Mouse (Mus musculus): ENCODE data around the gene Umad1. TPM values are rescaled to one million over a fixed set of nuclear protein-coding genes. Genes with fewer than 3 reads are reported as not detected.

Gene Umad1
- polyA plus RNA-seq, 1 experiment from 2014 or later, result 15.0 TPM

GRCm38 (mm10) chr6:8474820-8475219, 215.7 kb downstream of the Umad1 start:
- Histone ChIP-seq H3K4me1 (ENCODE audit: control insufficient read depth, low read depth, low read length) (no peaks in the 10 kb centered on the region), H3K9me3 (replicated peaks; ENCODE audit: control insufficient read depth, low read length) (no peaks in the 10 kb centered on the region), H3K27ac (ENCODE audit: low read length) (no peak overlapping the region), H3K27me3 (ENCODE audit: control insufficient read depth, insufficient read depth, low read depth, low read length) (no peaks in the 10 kb centered on the region), H3K36me3 (ENCODE audit: control insufficient read depth, insufficient read depth) (no peaks in the 10 kb centered on the region), H3K4me2 (ENCODE audit: low read depth, low read length) (no peak overlapping the region), H3K4me3 (ENCODE audit: low read depth, low read length) (no peak overlapping the region), H3K9ac (ENCODE audit: low read depth, low read length) (no peak overlapping the region)
- WGBS (ENCODE audit: insufficient replicate concordance), result 67% methylated on average over 4 of the region's 4 CpGs
- no peak for ATAC-seq (ENCODE audit: low read depth)

- no peaks in the 10 kb centered on the region for H3K36me3 ChIP-seq (ENCODE audit: control insufficient read depth, insufficient read depth)
- H3K27ac ChIP-seq (ENCODE audit: low read length), result no peak overlapping the region
- ATAC-seq (ENCODE audit: low read depth), result no peak
- H3K27me3 ChIP-seq (ENCODE audit: control insufficient read depth, insufficient read depth, low read depth, low read length), result no peaks in the 10 kb centered on the region
- H3K9me3 ChIP-seq (replicated peaks; ENCODE audit: control insufficient read depth, low read length), result no peaks in the 10 kb centered on the region
- no peaks in the 10 kb centered on the region; the same call in 1 of the 2 replicates for H3K4me1 ChIP-seq (ENCODE audit: control insufficient read depth, low read depth, low read length)
- H3K9ac ChIP-seq (ENCODE audit: low read depth, low read length), result no peak overlapping the region
- WGBS (ENCODE audit: insufficient replicate concordance), result 78% methylated on average over 1 of the region's 1 CpGs
- H3K4me2 ChIP-seq (ENCODE audit: low read depth, low read length), result no peak overlapping the region
- H3K4me3 ChIP-seq (ENCODE audit: low read depth, low read length), result no peak overlapping the region
Observed at GRCm38 (mm10) chr6:8479176-8479575, 220.1 kb downstream of the Umad1 start.

GRCm38 (mm10) chr6:8484437-8485275, 225.6 kb downstream of the Umad1 start:
- Histone ChIP-seq H3K9me3 (replicated peaks; ENCODE audit: control insufficient read depth, low read length) (no peaks in the 10 kb centered on the region), H3K36me3 (ENCODE audit: control insufficient read depth, insufficient read depth) (no peaks in the 10 kb centered on the region), H3K4me3 (ENCODE audit: low read depth, low read length) (no peak overlapping the region), H3K27me3 (ENCODE audit: control insufficient read depth, insufficient read depth, low read depth, low read length) (no peaks in the 10 kb centered on the region), H3K27ac (ENCODE audit: low read length) (peak overlapping the region; percentile 66; the same call in 1 of the 2 replicates), H3K9ac (ENCODE audit: low read depth, low read length) (no peak overlapping the region), H3K4me1 (ENCODE audit: control insufficient read depth, low read depth, low read length) (peaks cover 33% of the 10 kb centered on the region), H3K4me2 (ENCODE audit: low read depth, low read length) (peak overlapping the region; percentile 4; the same call in 1 of the 2 replicates)
- peak; percentile 76 for ATAC-seq (ENCODE audit: low read depth)
- WGBS (ENCODE audit: insufficient replicate concordance), result 61% methylated on average over 17 of the region's 17 CpGs

GRCm38 (mm10) chr6:8485414-8486175, 226.5 kb downstream of the Umad1 start:
- WGBS (ENCODE audit: insufficient replicate concordance), result 63% methylated on average over 16 of the region's 16 CpGs
- Histone ChIP-seq H3K27me3 (ENCODE audit: control insufficient read depth, insufficient read depth, low read depth, low read length) (no peaks in the 10 kb centered on the region), H3K9me3 (replicated peaks; ENCODE audit: control insufficient read depth, low read length) (no peaks in the 10 kb centered on the region), H3K4me2 (ENCODE audit: low read depth, low read length) (0 out of 2 replicates have a peak overlapping the region, but pooled peaks have one; percentile 4), H3K4me1 (ENCODE audit: control insufficient read depth, low read depth, low read length) (peaks cover 33% of the 10 kb centered on the region), H3K4me3 (ENCODE audit: low read depth, low read length) (no peak overlapping the region), H3K9ac (ENCODE audit: low read depth, low read length) (no peak overlapping the region), H3K36me3 (ENCODE audit: control insufficient read depth, insufficient read depth) (no peaks in the 10 kb centered on the region), H3K27ac (ENCODE audit: low read length) (peak overlapping the region; percentile 66; the same call in 1 of the 2 replicates)
- peak; percentile 4; the same call in 1 of the 2 replicates for ATAC-seq (ENCODE audit: low read depth)

- Histone ChIP-seq H3K36me3 (ENCODE audit: control insufficient read depth, insufficient read depth) (no peaks in the 10 kb centered on the region), H3K27me3 (ENCODE audit: control insufficient read depth, insufficient read depth, low read depth, low read length) (no peaks in the 10 kb centered on the region), H3K27ac (ENCODE audit: low read length) (peak overlapping the region; percentile 88), H3K4me2 (ENCODE audit: low read depth, low read length) (peak overlapping the region; percentile 61), H3K4me3 (ENCODE audit: low read depth, low read length) (no peak overlapping the region; the same call in 1 of the 2 replicates), H3K9me3 (replicated peaks; ENCODE audit: control insufficient read depth, low read length) (no peaks in the 10 kb centered on the region), H3K4me1 (ENCODE audit: control insufficient read depth, low read depth, low read length) (peaks cover 33% of the 10 kb centered on the region), H3K9ac (ENCODE audit: low read depth, low read length) (peak overlapping the region; percentile 42)
- ATAC-seq (ENCODE audit: low read depth), result no peak
- 83% methylated on average over 17 of the region's 17 CpGs for WGBS (ENCODE audit: insufficient replicate concordance)
Observed at GRCm38 (mm10) chr6:8486391-8487043, 227.4 kb downstream of the Umad1 start.

GRCm38 (mm10) chr6:8487044-8487853, 228.2 kb downstream of the Umad1 start:
- H3K36me3 ChIP-seq (ENCODE audit: control insufficient read depth, insufficient read depth), result no peaks in the 10 kb centered on the region
- H3K4me1 ChIP-seq (ENCODE audit: control insufficient read depth, low read depth, low read length), result peaks cover 33% of the 10 kb centered on the region
- no peaks in the 10 kb centered on the region for H3K27me3 ChIP-seq (ENCODE audit: control insufficient read depth, insufficient read depth, low read depth, low read length)
- ATAC-seq (ENCODE audit: low read depth), result peak; percentile 84
- no peaks in the 10 kb centered on the region for H3K9me3 ChIP-seq (replicated peaks; ENCODE audit: control insufficient read depth, low read length)
- peak overlapping the region; percentile 35 for H3K4me3 ChIP-seq (ENCODE audit: low read depth, low read length)
- peak overlapping the region; percentile 42 for H3K9ac ChIP-seq (ENCODE audit: low read depth, low read length)
- H3K27ac ChIP-seq (ENCODE audit: low read length), result peak overlapping the region; percentile 88
- WGBS (ENCODE audit: insufficient replicate concordance), result 35% methylated on average over 20 of the region's 20 CpGs
- H3K4me2 ChIP-seq (ENCODE audit: low read depth, low read length), result peak overlapping the region; percentile 61

GRCm38 (mm10) chr6:8488249-8488648, 229.2 kb downstream of the Umad1 start:
- H3K4me2 ChIP-seq (ENCODE audit: low read depth, low read length), result no peak overlapping the region
- no peak for ATAC-seq (ENCODE audit: low read depth)

GRCm38 (mm10) chr6:8489266-8489665, 230.2 kb downstream of the Umad1 start:
- ATAC-seq (ENCODE audit: low read depth), result no peak
- Histone ChIP-seq H3K27me3 (ENCODE audit: control insufficient read depth, insufficient read depth, low read depth, low read length) (no peaks in the 10 kb centered on the region), H3K9me3 (replicated peaks; ENCODE audit: control insufficient read depth, low read length) (no peaks in the 10 kb centered on the region), H3K9ac (ENCODE audit: low read depth, low read length) (no peak overlapping the region), H3K36me3 (ENCODE audit: control insufficient read depth, insufficient read depth) (no peaks in the 10 kb centered on the region), H3K27ac (ENCODE audit: low read length) (no peak overlapping the region), H3K4me3 (ENCODE audit: low read depth, low read length) (no peak overlapping the region), H3K4me1 (ENCODE audit: control insufficient read depth, low read depth, low read length) (peaks cover 33% of the 10 kb centered on the region), H3K4me2 (ENCODE audit: low read depth, low read length) (no peak overlapping the region)
- WGBS (ENCODE audit: insufficient replicate concordance), result 77% methylated on average over 7 of the region's 7 CpGs

More at GRCm38 (mm10) chr6:8488249-8488648, 229.2 kb downstream of the Umad1 start:
- H3K9me3 ChIP-seq (replicated peaks; ENCODE audit: control insufficient read depth, low read length), result no peaks in the 10 kb centered on the region
- H3K4me3 ChIP-seq (ENCODE audit: low read depth, low read length), result no peak overlapping the region
- H3K27me3 ChIP-seq (ENCODE audit: control insufficient read depth, insufficient read depth, low read depth, low read length), result no peaks in the 10 kb centered on the region
- no peaks in the 10 kb centered on the region for H3K36me3 ChIP-seq (ENCODE audit: control insufficient read depth, insufficient read depth)
- H3K27ac ChIP-seq (ENCODE audit: low read length), result peak overlapping the region; percentile 79
- H3K4me1 ChIP-seq (ENCODE audit: control insufficient read depth, low read depth, low read length), result peaks cover 33% of the 10 kb centered on the region
- 19% methylated on average over 5 of the region's 5 CpGs for WGBS (ENCODE audit: insufficient replicate concordance)
- no peak overlapping the region for H3K9ac ChIP-seq (ENCODE audit: low read depth, low read length)

Data from liver, embryonic 16.5 days (tissue).